Mouse (Mus musculus): ENCODE data around the gene Gprc5d.

- TF ChIP-seq CTCF (IDR thresholded peaks at IDR 0.05; ENCODE audit: borderline replicate concordance, extremely low read depth, insufficient read depth, insufficient read length) (no peak), POLR2A (IDR thresholded peaks at IDR 0.05; ENCODE audit: borderline replicate concordance, extremely low read depth, insufficient read depth, insufficient read length, poor library complexity, severe bottlenecking) (no peak)
Observed at GRCm38 (mm10) chr6:135116479-135116878, 1.6 kb downstream of the Gprc5d start.

Data from brain, embryonic 14.5 days (tissue).